Mouse (Mus musculus) Patski (cell line): ENCODE measurements around the gene Smtnl1. TPM values are rescaled to one million over a fixed set of nuclear protein-coding genes. Genes with fewer than 3 reads are reported as not detected.

ENCODE experiments used
- ATAC-seq: fragments of 100-300 bp; one replicate; pipeline ENCODE4 v1.8.0; 2021
- CTCF ChIA-PET: fragments of 350-600 bp; sonication (Branson Sonifier 250); formaldehyde crosslinking; loops from one replicate; lab custom pipeline; 2022; ENCODE audit warnings: inconsistent platforms; lab: Charles Lee
- POLR2A ChIA-PET: fragments of 350-600 bp; sonication (Branson Sonifier 250); formaldehyde crosslinking; loops from one replicate; lab custom pipeline; 2022; ENCODE audit warnings: antibody characterized with exemption, inconsistent platforms; lab: Charles Lee
- DNase-seq: peaks from one replicate; pipeline ENCODE4 v3.0.0-alpha.2; 2011; ENCODE audit warnings: low read depth, low spot score
- H3K27me3 ChIP-seq: fragments of 371-371 bp; one replicate; pipeline ENCODE4 v1.5.1; 2021
- CTCF ChIP-seq: fragments of 100-300 bp; IDR thresholded peaks from one replicate; pipeline ENCODE4 v1.5.1; 2021
- in situ Hi-C: fragments of 300-500 bp; cut with MboI; formaldehyde crosslinking; loops from 3 replicates; pipeline ENCODE4 v1.11.1; 2018; ENCODE audit warnings: low pct_unique_long_range_greater_than_20kb, mixed read lengths
- polyA plus RNA-seq: library from polyadenylated mRNA; unstranded; gene quantifications from one replicate; pipeline ENCODE4 v1.2.3, GENCODE M21; 2021

Gene Smtnl1
- polyA plus RNA-seq, 1 experiment from 2014 or later, result not detected

DNA sequence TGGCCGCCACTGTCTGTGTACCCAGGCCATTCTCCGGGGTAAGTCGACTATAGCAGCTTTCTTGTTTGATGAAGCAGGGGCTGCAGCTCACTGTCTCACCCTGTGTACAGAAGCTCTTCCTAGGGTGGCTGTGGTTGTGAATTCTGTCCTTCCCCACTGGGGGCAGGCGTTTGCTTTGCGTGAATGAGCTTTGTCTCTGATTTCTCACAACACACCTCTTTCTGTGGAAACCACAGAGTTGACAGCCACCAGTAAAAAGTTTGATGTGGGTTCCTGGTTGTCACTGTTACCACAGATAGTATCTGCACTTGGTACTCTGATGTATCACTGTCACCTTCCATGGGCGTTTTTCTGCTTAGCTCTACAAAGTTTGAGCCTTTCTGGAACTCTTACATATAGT is 43.2 kb downstream of the Smtnl1 start:
- ChIA-PET POLR2A (interaction anchor here (1.0 kb wide), 1 partner anchor 11 kb away, joined by 3 read pairs; no protein-coding TSS in a partner anchor), CTCF (interaction anchor here (1.0 to 2.0 kb wide), 2 partner anchors 9 to 19 kb away, joined by 5 to 8 read pairs; partner anchors contain the start of gene Ube2l6)
- no peak for TF ChIP-seq CTCF
- in situ Hi-C loops, result no loop called here
- DNase-seq (no peak), ATAC-seq (no peak)
- H3K27me3 ChIP-seq, result peaks cover 16% of the 10 kb centered on the region

GRCm38 (mm10) chr2:84777706-84778105 is 44.7 kb downstream of the Smtnl1 start:
- ATAC-seq, result no peak
- H3K27me3 ChIP-seq, result peaks cover 16% of the 10 kb centered on the region
- in situ Hi-C loops, result no loop called here
- no peak for TF ChIP-seq CTCF
- ChIA-PET POLR2A (no interaction called here), CTCF (interaction anchor here (1.1 kb wide), 1 partner anchor 11 kb away, joined by 3 read pairs; no protein-coding TSS in a partner anchor)
- no peak for DNase-seq

DNA sequence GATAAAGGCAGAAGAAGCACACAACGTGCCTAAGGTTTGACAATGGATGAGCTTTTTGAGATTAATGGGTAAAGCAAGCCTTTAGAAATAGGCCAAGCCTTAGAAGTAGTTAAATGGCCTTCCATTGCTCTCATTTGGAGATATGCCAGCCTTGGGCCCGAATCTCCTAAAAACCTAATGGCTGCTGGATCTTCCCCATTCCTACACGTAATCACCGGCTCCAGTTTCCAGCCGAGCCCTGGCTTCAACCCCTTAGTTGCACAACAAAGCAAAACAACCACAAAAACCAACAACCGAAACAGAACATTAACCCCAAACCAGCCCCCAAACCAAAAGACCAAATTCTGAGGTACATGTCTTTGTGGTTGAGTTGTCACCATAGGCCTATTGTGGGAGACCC is 46.8 kb downstream of the Smtnl1 start:
- in situ Hi-C loops, result no loop called here
- POLR2A ChIA-PET, result interaction anchor here (1.4 kb wide), 1 partner anchor 9 kb away, joined by 3 read pairs; no protein-coding TSS in a partner anchor
- H3K27me3 ChIP-seq, result peaks cover 12% of the 10 kb centered on the region
- CTCF ChIA-PET, result no interaction called here
- no peak for TF ChIP-seq CTCF
- ATAC-seq (no peak), DNase-seq (no peak)

DNA sequence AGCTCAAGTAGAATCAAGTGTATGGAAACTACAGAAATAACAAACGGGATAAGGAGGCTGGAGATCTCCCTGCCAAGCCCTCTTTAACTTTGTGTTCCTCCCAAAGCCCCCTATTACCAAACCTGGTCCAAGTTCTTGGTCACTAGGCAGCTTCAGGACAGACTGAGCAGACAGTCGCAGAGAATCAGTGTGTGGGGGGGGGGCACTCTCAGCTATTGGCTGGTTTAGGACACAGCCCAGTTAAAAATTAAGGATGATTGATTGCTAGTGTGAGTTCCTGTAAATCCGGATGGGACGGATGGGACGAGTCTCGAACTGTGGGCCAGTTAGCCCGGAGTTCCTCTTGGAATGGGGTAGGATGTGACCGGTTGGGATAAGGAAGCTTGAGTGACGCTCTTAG is 47.2 kb downstream of the Smtnl1 start, which contains the start of gene Serping1:
Gene Serping1, minus strand, starts transcription at position 204 of the 400 bp plus-strand sequence.
- ChIA-PET POLR2A (no interaction called here), CTCF (no interaction called here)
- DNase-seq (no peak), ATAC-seq (no peak)
- in situ Hi-C loops, result no loop called here
- peaks cover 16% of the 10 kb centered on the region for H3K27me3 ChIP-seq
- TF ChIP-seq CTCF, result no peak

- ChIA-PET CTCF (interaction anchor here (1.7 kb wide), 1 partner anchor 9 kb away, joined by 4 read pairs; no protein-coding TSS in a partner anchor), POLR2A (no interaction called here)
- peaks cover 16% of the 10 kb centered on the region for H3K27me3 ChIP-seq
- ATAC-seq (no peak), DNase-seq (no peak)
- in situ Hi-C loops, result no loop called here
- no peak for TF ChIP-seq CTCF
These were observed 47.7 kb downstream of the Smtnl1 start for GRCm38 (mm10) chr2:84774751-84775150.

GRCm38 (mm10) chr2:84773195-84773594 is 49.3 kb downstream of the Smtnl1 start:
- H3K27me3 ChIP-seq, result peaks cover 10% of the 10 kb centered on the region
- in situ Hi-C loops, result no loop called here
- ChIA-PET CTCF (interaction anchor here (1.2 to 1.7 kb wide), 4 partner anchors 11 to 32 kb away, joined by 3 to 5 read pairs (median 4); no protein-coding TSS in a partner anchor), POLR2A (no interaction called here)
- no peak for ATAC-seq
- no peak for TF ChIP-seq CTCF
- DNase-seq, result no peak

- ChIA-PET POLR2A (no interaction called here), CTCF (interaction anchor here (1.2 to 1.7 kb wide), 2 partner anchors 31 kb away, joined by 3 read pairs; no protein-coding TSS in a partner anchor)
- no peak for TF ChIP-seq CTCF
- no peak for DNase-seq
- peak; percentile 54 for ATAC-seq
- in situ Hi-C loops, result no loop called here
- peaks cover 4% of the 10 kb centered on the region for H3K27me3 ChIP-seq
These were observed 50.0 kb downstream of the Smtnl1 start for GRCm38 (mm10) chr2:84772454-84772853.

GRCm38 (mm10) chr2:84770501-84770900 is 52.0 kb downstream of the Smtnl1 start:
- peaks cover 4% of the 10 kb centered on the region for H3K27me3 ChIP-seq
- POLR2A ChIA-PET, result no interaction called here
- CTCF ChIA-PET, result no interaction called here
- ATAC-seq (no peak), DNase-seq (no peak)
- TF ChIP-seq CTCF, result no peak
- in situ Hi-C loops, result no loop called here

- CTCF ChIA-PET, result interaction anchor here (1.1 to 1.7 kb wide), 2 partner anchors 24 to 36 kb away, joined by 4 read pairs; partner anchors contain the start of gene Ube2l6
- in situ Hi-C loops, result no loop called here
- DNase-seq (no peak), ATAC-seq (no peak)
- POLR2A ChIA-PET, result no interaction called here
- H3K27me3 ChIP-seq, result peaks cover 8% of the 10 kb centered on the region
- TF ChIP-seq CTCF, result no peak
These were observed 59.6 kb downstream of the Smtnl1 start for GRCm38 (mm10) chr2:84762818-84763217.

- DNase-seq, result no peak
- in situ Hi-C loops, result no loop called here
- peaks cover 8% of the 10 kb centered on the region for H3K27me3 ChIP-seq
- no peak for TF ChIP-seq CTCF
- ChIA-PET POLR2A (interaction anchor here (0.7 kb wide), 1 partner anchor 805 kb away, joined by 7 read pairs; no protein-coding TSS in a partner anchor), CTCF (interaction anchor here (1.1 to 1.7 kb wide), 2 partner anchors 23 to 37 kb away, joined by 4 read pairs; partner anchors contain the start of gene Ube2l6)
- no peak for ATAC-seq
These were observed 60.2 kb downstream of the Smtnl1 start for GRCm38 (mm10) chr2:84762295-84762694.

DNA sequence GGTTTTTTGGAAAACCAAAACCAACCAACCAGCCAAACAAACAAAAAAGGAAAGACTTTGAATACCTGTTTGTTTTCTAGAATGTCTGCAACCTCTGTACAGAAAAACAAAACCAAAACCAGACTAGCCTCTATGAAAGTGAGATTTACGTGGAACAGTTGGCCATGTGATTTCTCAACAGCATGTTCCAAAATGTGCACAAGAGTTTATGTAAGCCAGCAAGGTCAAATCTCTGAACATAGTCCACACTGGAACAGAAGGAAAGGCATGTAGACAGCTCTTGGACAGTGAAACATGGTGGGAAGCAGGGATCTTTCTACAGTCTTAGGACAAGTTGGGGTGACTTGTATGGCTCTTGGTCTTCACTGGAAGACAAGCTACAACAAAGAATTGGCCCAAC is 60.6 kb downstream of the Smtnl1 start:
- ATAC-seq, result no peak
- CTCF ChIA-PET, result interaction anchor here (1.4 kb wide), 1 partner anchor 16 kb away, joined by 4 read pairs; no protein-coding TSS in a partner anchor
- H3K27me3 ChIP-seq, result peaks cover 8% of the 10 kb centered on the region
- no peak for DNase-seq
- TF ChIP-seq CTCF, result no peak
- in situ Hi-C loops, result no loop called here
- POLR2A ChIA-PET, result interaction anchor here (0.7 kb wide), 1 partner anchor 806 kb away, joined by 7 read pairs; no protein-coding TSS in a partner anchor
